Mouse (Mus musculus) stomach, embryonic 14.5 days (tissue): ENCODE measurements around the gene Tubb5. TPM values are rescaled to one million over a fixed set of nuclear protein-coding genes. Genes with fewer than 3 reads are reported as not detected.
A peak's percentile ranks its signal among the peaks of the same experiment; 100 is the strongest.

ENCODE experiments used
- ATAC-seq: fragments of 200-750 bp; cut with Nextera tagmentation; 2 replicates; pipeline ENCODE4 v1.8.0; 2017; ENCODE audit warnings: low read depth, moderate TSS enrichment; ENCODE audit not compliant: insufficient number of reproducible peaks, insufficient read depth, low FRiP score
- H3K27ac ChIP-seq: fragments of 300-500 bp; sonication (generic); 2 replicates; pipeline ENCODE4 v1.5.1; 2014; ENCODE audit warnings: mild to moderate bottlenecking, low read length, moderate library complexity, mixed read lengths
- H3K27me3 ChIP-seq: fragments of 300-500 bp; sonication (generic); 2 replicates; pipeline ENCODE4 v1.6.1; 2014; ENCODE audit warnings: low read length, control low read depth, mixed read lengths; ENCODE audit not compliant: control insufficient read depth, insufficient read depth
- H3K36me3 ChIP-seq: fragments of 300-500 bp; sonication (generic); 2 replicates; pipeline ENCODE4 v1.6.1; 2014; ENCODE audit warnings: mild to moderate bottlenecking, control low read depth, low read length, moderate library complexity, mixed read lengths; ENCODE audit not compliant: control insufficient read depth, insufficient read depth
- H3K4me1 ChIP-seq: fragments of 300-500 bp; sonication (generic); 2 replicates; pipeline ENCODE4 v1.6.1; 2014; ENCODE audit warnings: low read length, control low read depth, mixed read lengths; ENCODE audit not compliant: control insufficient read depth, insufficient read depth
- H3K4me2 ChIP-seq: fragments of 300-500 bp; sonication (generic); replicated peaks from 2 replicates; pipeline ENCODE4 v1.6.1; 2014; ENCODE audit warnings: low read depth, low read length, control low read depth
- H3K4me3 ChIP-seq: fragments of 300-500 bp; sonication (generic); 2 replicates; pipeline ENCODE4 v1.5.1; 2014; ENCODE audit warnings: low read depth, low read length, control low read depth
- H3K9ac ChIP-seq: fragments of 300-500 bp; sonication (generic); replicated peaks from 2 replicates; pipeline ENCODE4 v1.6.1; 2014; ENCODE audit warnings: low read depth, mild to moderate bottlenecking, control low read depth, low read length, moderate library complexity, mixed read lengths
- H3K9me3 ChIP-seq: fragments of 300-500 bp; sonication (generic); 2 replicates; pipeline ENCODE4 v1.6.1; 2016; ENCODE audit warnings: low read depth, low read length, control low read depth; ENCODE audit not compliant: control insufficient read depth
- WGBS: fragments of 180-500 bp; shearing (Covaris S2); extraction: QIAGEN DNeasy Blood & Tissue Kit; methylation state at CpG from one replicate; pipeline ENCODE4 v1.1.7; 2014; 5-methylcytosine and 5-hydroxymethylcytosine counted together
- polyA plus RNA-seq: library from polyadenylated mRNA; unstranded; fragments of >200 nt; fragmentation: Nextera tagmentation; extraction: Ambion mirVana; gene quantifications from 2 replicates; pipeline ENCODE4 v1.2.1, GENCODE M21; 2014

Gene Tubb5
- polyA plus RNA-seq, 1 experiment from 2014 or later, result 983 TPM

DNA sequence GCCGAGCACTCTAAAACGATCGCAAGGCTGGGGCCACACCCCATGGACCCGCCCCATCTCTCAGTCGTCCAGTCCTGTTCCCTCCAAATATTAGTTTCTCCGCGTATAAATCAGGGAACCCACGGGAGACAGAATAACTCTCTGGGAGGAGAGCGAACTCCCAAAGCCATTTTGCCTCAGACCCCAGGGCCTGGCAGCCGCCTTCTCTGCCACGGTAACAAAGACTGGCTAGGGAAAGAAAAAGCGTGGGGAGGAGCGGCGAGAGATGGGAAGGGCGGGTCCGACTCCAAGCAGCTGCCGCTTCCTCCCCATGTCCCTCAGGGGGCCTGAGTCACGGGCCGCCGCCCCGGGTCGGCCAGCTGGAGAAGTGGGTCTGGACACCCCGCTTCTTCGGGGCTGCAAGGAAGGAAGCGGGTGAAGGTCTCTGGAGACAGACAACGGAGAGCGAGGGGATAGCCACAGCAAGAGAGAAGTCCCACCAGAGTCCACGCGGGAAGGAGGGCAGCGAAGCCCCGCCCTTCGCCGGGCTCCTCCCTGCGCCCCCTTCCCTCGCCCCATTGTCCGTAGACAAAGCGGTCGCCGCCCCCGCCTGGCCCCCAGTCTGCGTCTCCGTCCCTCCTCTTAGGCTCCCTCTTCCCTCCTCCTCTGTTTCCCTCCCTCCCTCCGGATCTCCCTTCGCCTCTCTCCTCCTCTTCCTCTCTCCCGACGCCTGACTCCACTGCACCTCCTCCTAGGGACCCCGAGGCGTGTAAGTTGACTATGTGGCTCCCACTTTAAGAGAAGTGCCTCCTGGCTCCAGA lies 27.6 kb upstream of the Tubb5 start, which contains the start of gene Ppp1r18:
Gene Ppp1r18, plus strand, starts transcription at position 113 of the 800 bp plus-strand sequence.
- Histone ChIP-seq H3K36me3 (no peaks in the 10 kb centered on the region), H3K4me1 (peaks cover 38% of the 10 kb centered on the region; the same call in 1 of the 2 replicates), H3K9ac (peak within 1 kb of the TSS; percentile 74), H3K27me3 (no peaks in the 10 kb centered on the region), H3K4me2 (peak within 1 kb of the TSS; percentile 92), H3K4me3 (peak within 1 kb of the TSS; percentile 63), H3K27ac (peak within 1 kb of the TSS; percentile 96), H3K9me3 (no peaks in the 10 kb centered on the region)
- ATAC-seq, result peak; percentile 64
- under 1% methylated on average over 40 of the region's 48 CpGs for WGBS

DNA sequence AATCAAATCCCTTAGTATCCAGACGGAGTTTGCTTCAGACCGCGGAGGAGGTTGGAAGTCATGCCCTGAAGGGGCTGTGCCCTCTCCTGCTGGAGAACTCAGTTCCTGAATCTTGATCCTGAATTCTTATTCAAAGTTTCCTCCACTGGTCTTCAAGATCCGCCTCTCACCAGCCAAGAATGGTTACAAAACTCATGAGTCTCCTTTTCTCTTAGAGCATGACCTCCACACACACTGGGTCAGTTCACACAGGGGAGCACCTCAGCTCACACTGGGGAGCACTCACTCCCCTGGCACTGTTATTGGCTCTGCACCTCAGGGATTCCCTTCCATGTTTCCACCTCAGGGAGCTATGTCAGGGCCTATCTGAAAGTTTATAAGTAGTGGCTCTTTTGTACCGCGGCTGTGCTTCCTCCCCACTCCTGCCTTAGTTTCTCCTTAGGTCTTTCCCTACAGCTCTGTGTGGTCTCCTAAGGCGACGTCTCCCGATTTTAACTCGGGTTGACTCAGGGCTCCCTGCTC lies 26.8 kb upstream of the Tubb5 start:
- 24% methylated on average over 10 of the region's 10 CpGs for WGBS
- no peak for ATAC-seq

DNA sequence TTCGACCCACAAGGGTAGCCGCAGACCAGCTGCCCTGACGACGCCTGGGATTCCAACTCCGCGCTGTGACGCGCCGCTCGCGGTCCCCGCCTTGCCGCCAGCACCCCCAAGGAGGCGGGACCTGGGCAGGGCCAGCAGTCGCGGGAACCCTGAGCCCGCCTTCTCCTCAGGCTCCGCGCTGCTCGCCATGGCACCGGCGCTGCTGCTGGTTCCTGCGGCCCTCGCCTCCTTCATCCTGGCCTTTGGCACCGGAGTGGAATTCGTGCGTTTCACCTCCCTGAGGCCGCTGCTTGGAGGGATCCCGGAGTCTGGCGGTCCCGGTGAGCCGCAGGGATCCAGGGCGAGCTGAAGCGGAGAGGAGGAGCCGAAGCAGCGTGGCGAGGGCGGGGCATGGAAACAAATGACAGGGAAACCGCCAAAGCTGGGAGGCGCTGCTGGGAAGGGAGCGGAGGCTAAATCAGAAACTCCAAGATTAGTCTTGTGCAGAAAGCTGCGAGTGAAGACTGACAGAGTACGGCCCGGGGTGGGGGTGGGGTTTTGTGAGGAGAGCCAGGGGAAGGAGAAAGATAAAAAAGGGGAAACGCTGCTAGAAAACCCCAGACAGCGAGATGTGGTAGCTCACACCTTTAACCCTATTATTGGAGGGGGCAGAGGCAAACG lies 23.2 kb upstream of the Tubb5 start, which contains the start of gene Nrm:
Gene Nrm, plus strand, starts transcription at position 121 of the 660 bp plus-strand sequence.
- Histone ChIP-seq H3K4me2 (peak within 1 kb of the TSS; percentile 63), H3K4me1 (peaks cover 11% of the 10 kb centered on the region; the same call in 1 of the 2 replicates), H3K27me3 (no peaks in the 10 kb centered on the region), H3K27ac (peak within 1 kb of the TSS; percentile 94), H3K36me3 (peaks cover 12% of the 10 kb centered on the region), H3K9ac (peak within 1 kb of the TSS; percentile 52), H3K4me3 (peak within 1 kb of the TSS; percentile 72), H3K9me3 (no peaks in the 10 kb centered on the region)
- ATAC-seq, result peak; percentile 87
- under 1% methylated on average over 47 of the region's 47 CpGs for WGBS

More for the DNA sequence above, 26.8 kb upstream of the Tubb5 start:
- peak overlapping the region; percentile 63 for H3K4me3 ChIP-seq
- H3K27ac ChIP-seq, result peak overlapping the region; percentile 96
- no peaks in the 10 kb centered on the region for H3K9me3 ChIP-seq
- H3K9ac ChIP-seq, result peak overlapping the region; percentile 74; the same call in 1 of the 2 replicates
- H3K4me1 ChIP-seq, result peaks cover 34% of the 10 kb centered on the region; the same call in 1 of the 2 replicates
- H3K36me3 ChIP-seq, result no peaks in the 10 kb centered on the region
- H3K27me3 ChIP-seq, result no peaks in the 10 kb centered on the region
- peak overlapping the region; percentile 92 for H3K4me2 ChIP-seq

DNA sequence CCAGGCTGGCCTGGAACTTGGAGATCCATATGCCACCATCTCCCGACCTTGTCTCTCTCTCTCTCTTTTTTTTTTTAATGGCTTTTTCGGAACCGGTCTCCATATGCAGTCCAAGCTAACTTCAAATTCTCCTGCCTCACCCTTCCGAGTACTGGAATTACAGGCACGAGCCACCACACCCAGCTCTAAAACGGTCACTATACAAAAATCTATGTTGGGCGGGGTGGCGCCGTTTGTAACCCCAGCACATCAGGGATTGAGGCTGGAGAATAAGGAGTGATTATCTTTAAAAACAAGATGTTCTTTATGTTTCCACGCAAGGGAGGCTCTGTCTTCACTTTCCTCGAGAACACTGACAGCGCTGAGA lies 22.7 kb upstream of the Tubb5 start:
- Histone ChIP-seq H3K27me3 (no peaks in the 10 kb centered on the region), H3K9me3 (no peaks in the 10 kb centered on the region), H3K36me3 (peaks cover 12% of the 10 kb centered on the region), H3K4me1 (peaks cover 11% of the 10 kb centered on the region; the same call in 1 of the 2 replicates), H3K4me2 (peak overlapping the region; percentile 63), H3K9ac (peak overlapping the region; percentile 52), H3K27ac (peak overlapping the region; percentile 94), H3K4me3 (peak overlapping the region; percentile 72)
- 4% methylated on average over 12 of the region's 12 CpGs for WGBS
- ATAC-seq, result no peak

DNA sequence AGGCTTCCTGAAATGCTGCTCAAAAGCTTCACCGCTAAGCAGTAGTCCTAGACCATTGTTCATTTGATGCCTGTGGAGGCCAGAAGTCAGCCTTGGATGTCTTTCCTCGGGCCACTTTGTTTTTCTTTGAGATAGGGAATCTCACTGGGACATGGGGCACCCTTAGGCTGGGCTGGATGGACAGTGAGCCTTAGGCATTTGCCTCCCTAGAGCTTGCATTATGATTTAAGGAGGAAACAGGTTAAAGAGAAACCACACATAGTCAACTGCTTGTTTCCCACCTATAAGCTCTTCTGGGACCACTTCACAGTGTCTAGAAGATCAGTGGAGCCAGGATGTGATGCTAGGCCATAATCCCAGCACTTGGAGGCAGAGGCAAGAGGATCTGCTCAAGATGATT lies 21.7 kb upstream of the Tubb5 start:
- Histone ChIP-seq H3K9me3 (no peaks in the 10 kb centered on the region), H3K27ac (no peak overlapping the region), H3K4me3 (no peak overlapping the region), H3K27me3 (no peaks in the 10 kb centered on the region), H3K4me1 (peaks cover 8% of the 10 kb centered on the region; the same call in 1 of the 2 replicates), H3K4me2 (no peak overlapping the region), H3K9ac (no peak overlapping the region), H3K36me3 (peaks cover 12% of the 10 kb centered on the region)
- WGBS, result 68% methylated on average over 2 of the region's 2 CpGs
- no peak for ATAC-seq

DNA sequence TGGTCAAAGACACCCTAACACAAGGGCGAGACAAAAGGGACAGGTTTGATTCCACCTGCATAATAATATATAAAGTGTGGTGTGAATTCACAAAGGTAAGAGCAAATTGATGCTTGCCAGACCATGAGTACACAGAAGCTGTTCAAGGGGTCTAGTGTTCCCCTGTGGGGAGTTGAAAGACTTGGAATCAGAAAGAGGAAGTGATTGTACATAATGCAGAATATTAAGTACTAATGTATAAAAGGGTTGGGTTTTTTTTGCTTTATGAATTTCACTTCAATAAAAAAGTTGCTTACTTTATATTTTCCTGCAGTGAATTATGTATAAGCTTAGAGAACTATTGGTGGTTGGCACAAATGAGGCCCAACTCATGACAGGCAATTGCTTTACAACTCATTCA lies 21.3 kb upstream of the Tubb5 start:
- no peak overlapping the region for H3K9ac ChIP-seq
- 88% methylated on average over 1 of the region's 1 CpGs for WGBS
- peaks cover 4% of the 10 kb centered on the region; the same call in 1 of the 2 replicates for H3K4me1 ChIP-seq
- peaks cover 15% of the 10 kb centered on the region for H3K36me3 ChIP-seq
- H3K4me3 ChIP-seq, result no peak overlapping the region
- no peak overlapping the region for H3K27ac ChIP-seq
- H3K9me3 ChIP-seq, result no peaks in the 10 kb centered on the region
- no peaks in the 10 kb centered on the region for H3K27me3 ChIP-seq
- no peak overlapping the region for H3K4me2 ChIP-seq
- ATAC-seq, result no peak

DNA sequence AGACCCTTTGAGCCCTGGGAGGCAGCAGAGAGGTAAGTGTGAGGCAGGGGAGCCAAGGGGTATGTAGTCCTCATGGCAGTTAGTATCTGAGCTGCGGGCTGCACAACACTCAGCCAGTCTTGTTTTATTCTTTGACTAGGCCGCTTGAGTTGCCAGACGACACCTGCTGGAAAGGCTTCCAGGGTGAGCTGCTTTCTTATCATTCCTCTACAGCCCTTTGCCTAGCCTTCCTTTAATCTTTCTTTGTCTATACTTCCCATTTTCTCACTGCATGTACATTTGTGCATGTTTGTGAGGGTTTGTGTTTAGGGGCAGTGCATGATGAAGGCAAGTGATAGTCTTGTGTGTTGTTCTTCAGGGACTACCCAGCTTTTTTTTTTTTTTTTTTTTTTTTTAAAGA lies 12.9 kb upstream of the Tubb5 start:
- Histone ChIP-seq H3K36me3 (peaks cover 71% of the 10 kb centered on the region), H3K4me1 (no peaks in the 10 kb centered on the region), H3K27ac (no peak overlapping the region), H3K27me3 (no peaks in the 10 kb centered on the region), H3K4me3 (no peak overlapping the region), H3K4me2 (no peak overlapping the region), H3K9me3 (no peaks in the 10 kb centered on the region), H3K9ac (no peak overlapping the region)
- no peak for ATAC-seq
- 91% methylated on average over 3 of the region's 3 CpGs for WGBS

DNA sequence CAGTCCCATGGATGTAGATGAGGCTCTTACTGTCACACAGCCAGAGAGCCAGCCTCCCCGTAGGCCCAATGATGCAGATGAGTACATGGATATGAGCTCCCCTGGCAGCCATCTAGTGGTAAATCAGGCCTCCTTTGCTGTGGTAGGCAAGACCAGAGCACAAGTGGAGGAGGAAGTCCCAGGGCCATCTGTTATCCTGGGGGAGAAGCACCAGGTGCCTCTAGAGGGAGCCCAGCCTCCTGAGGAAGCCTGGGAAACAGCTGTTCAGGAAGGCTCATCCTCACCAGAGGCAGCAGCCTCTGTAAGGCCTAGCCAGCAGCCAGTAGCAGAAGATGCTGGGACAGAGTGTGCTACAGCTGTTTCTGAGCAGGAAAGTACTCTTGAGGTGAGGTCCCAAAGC lies 10.0 kb upstream of the Tubb5 start:
- Histone ChIP-seq H3K4me1 (0 out of 2 replicates have a peak, but pooled peaks cover under 1% of the 10 kb centered on the region), H3K27me3 (no peaks in the 10 kb centered on the region), H3K4me2 (no peak overlapping the region), H3K4me3 (no peak overlapping the region), H3K36me3 (peaks cover 70% of the 10 kb centered on the region), H3K9ac (no peak overlapping the region), H3K9me3 (no peaks in the 10 kb centered on the region), H3K27ac (no peak overlapping the region)
- 44% methylated on average over 1 of the region's 1 CpGs for WGBS
- ATAC-seq, result peak; percentile 23; the same call in 1 of the 2 replicates
